Mouse (Mus musculus): ENCODE measurements around the gene Zfp664. TPM values are rescaled to one million over a fixed set of nuclear protein-coding genes. Genes with fewer than 3 reads are reported as not detected.

Zfp664 gene
- polyA plus RNA-seq, 1 experiment from 2014 or later: 158 TPM

- H3K9ac ChIP-seq (ENCODE audit: low read length): no peak overlapping the region
- H3K4me3 ChIP-seq (ENCODE audit: low read depth, low read length): no peak overlapping the region
- DNase-seq (ENCODE audit: low spot score) (no peak), ATAC-seq (ENCODE audit: insufficient read depth, low FRiP score, low TSS enrichment) (no peak)
- H3K9me3 ChIP-seq (ENCODE audit: control insufficient read depth, low read length): no peaks in the 10 kb centered on the region
- no peaks in the 10 kb centered on the region for H3K27me3 ChIP-seq (ENCODE audit: control insufficient read depth, insufficient read depth, low read length)
- H3K4me2 ChIP-seq (ENCODE audit: low read depth): no peak overlapping the region
- WGBS: 85% methylated on average over 10 of the region's 10 CpGs
- H3K4me1 ChIP-seq (ENCODE audit: control insufficient read depth, insufficient read depth, low read length): no peaks in the 10 kb centered on the region
- no peak overlapping the region for H3K27ac ChIP-seq (ENCODE audit: low read depth, low read length)
- no peaks in the 10 kb centered on the region for H3K36me3 ChIP-seq (ENCODE audit: control insufficient read depth, insufficient read depth, low read length)
These were observed 81.9 kb downstream of the Zfp664 start for GRCm38 (mm10) chr5:124944384-124944783.

GRCm38 (mm10) chr5:124945046-124945445 is 82.6 kb downstream of the Zfp664 start:
- ATAC-seq (ENCODE audit: insufficient read depth, low FRiP score, low TSS enrichment) (no peak), DNase-seq (ENCODE audit: low spot score) (no peak)
- H3K4me1 ChIP-seq (ENCODE audit: control insufficient read depth, insufficient read depth, low read length): no peaks in the 10 kb centered on the region
- no peak overlapping the region for H3K4me3 ChIP-seq (ENCODE audit: low read depth, low read length)
- H3K27ac ChIP-seq (ENCODE audit: low read depth, low read length): no peak overlapping the region
- no peaks in the 10 kb centered on the region for H3K27me3 ChIP-seq (ENCODE audit: control insufficient read depth, insufficient read depth, low read length)
- H3K36me3 ChIP-seq (ENCODE audit: control insufficient read depth, insufficient read depth, low read length): no peaks in the 10 kb centered on the region
- H3K9me3 ChIP-seq (ENCODE audit: control insufficient read depth, low read length): no peaks in the 10 kb centered on the region
- no peak overlapping the region for H3K4me2 ChIP-seq (ENCODE audit: low read depth)
- WGBS: 87% methylated on average over 4 of the region's 4 CpGs
- no peak overlapping the region for H3K9ac ChIP-seq (ENCODE audit: low read length)

- Histone ChIP-seq H3K4me3 (ENCODE audit: low read depth, low read length) (no peak overlapping the region), H3K9ac (ENCODE audit: low read length) (no peak overlapping the region), H3K27ac (ENCODE audit: low read depth, low read length) (no peak overlapping the region), H3K4me1 (ENCODE audit: control insufficient read depth, insufficient read depth, low read length) (no peaks in the 10 kb centered on the region), H3K36me3 (ENCODE audit: control insufficient read depth, insufficient read depth, low read length) (no peaks in the 10 kb centered on the region), H3K27me3 (ENCODE audit: control insufficient read depth, insufficient read depth, low read length) (no peaks in the 10 kb centered on the region), H3K4me2 (ENCODE audit: low read depth) (no peak overlapping the region), H3K9me3 (ENCODE audit: control insufficient read depth, low read length) (no peaks in the 10 kb centered on the region)
- no peak for ATAC-seq (ENCODE audit: insufficient read depth, low FRiP score, low TSS enrichment)
- WGBS: 65% methylated on average over 13 of the region's 13 CpGs
- no peak for DNase-seq (ENCODE audit: low spot score)
These were observed 88.3 kb downstream of the Zfp664 start for GRCm38 (mm10) chr5:124950623-124951278.

DNA sequence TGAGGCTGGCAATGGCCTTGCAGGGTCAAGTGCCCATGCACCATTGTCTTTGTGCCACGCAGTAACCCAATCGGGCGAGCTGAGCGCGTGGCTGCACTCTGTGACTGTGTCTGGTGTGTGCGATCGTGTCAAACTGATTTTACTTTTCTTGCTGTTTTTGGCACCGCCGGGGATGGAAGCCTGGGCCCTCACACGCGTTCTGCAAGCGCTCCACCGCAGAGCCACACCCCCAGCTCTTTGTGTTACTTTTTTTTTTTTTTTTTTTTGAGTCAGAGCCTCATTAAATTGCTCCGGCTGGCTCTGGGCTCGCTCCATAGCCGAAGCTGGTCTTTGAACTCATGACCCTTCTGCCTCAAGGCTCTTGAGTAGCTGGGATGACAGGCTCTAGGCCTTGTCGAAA is 88.8 kb downstream of the Zfp664 start:
- Histone ChIP-seq H3K9me3 (ENCODE audit: control insufficient read depth, low read length) (no peaks in the 10 kb centered on the region), H3K36me3 (ENCODE audit: control insufficient read depth, insufficient read depth, low read length) (no peaks in the 10 kb centered on the region), H3K4me3 (ENCODE audit: low read depth, low read length) (no peak overlapping the region), H3K9ac (ENCODE audit: low read length) (no peak overlapping the region), H3K4me1 (ENCODE audit: control insufficient read depth, insufficient read depth, low read length) (no peaks in the 10 kb centered on the region), H3K27me3 (ENCODE audit: control insufficient read depth, insufficient read depth, low read length) (no peaks in the 10 kb centered on the region), H3K4me2 (ENCODE audit: low read depth) (no peak overlapping the region), H3K27ac (ENCODE audit: low read depth, low read length) (no peak overlapping the region)
- ATAC-seq (ENCODE audit: insufficient read depth, low FRiP score, low TSS enrichment) (no peak), DNase-seq (ENCODE audit: low spot score) (no peak)
- WGBS: 77% methylated on average over 17 of the region's 17 CpGs

Other genes starting within 250 kb of the Zfp664 start
- gene Atp6v0a2, start 234.1 kb upstream of the Zfp664 start, polyA plus RNA-seq (2014; fragmentation: Nextera tagmentation; extraction: Ambion mirVana): 50.4 and 51.0 TPM in 2 replicates
- 0.03 and 0.05 TPM in 2 replicates for gene Dnah10, start 137.6 kb upstream of the Zfp664 start, polyA plus RNA-seq (2014; fragmentation: Nextera tagmentation; extraction: Ambion mirVana)
- 24.8 and 26.4 TPM in 2 replicates for gene Ccdc92, start 267 bp upstream of the Zfp664 start, polyA plus RNA-seq (2014; fragmentation: Nextera tagmentation; extraction: Ambion mirVana)
- 7.7 and 8.6 TPM in 2 replicates for gene Rflna, start 140.5 kb downstream of the Zfp664 start, polyA plus RNA-seq (2014; fragmentation: Nextera tagmentation; extraction: Ambion mirVana)

Data from neural tube, embryonic 11.5 days (tissue).